Mouse (Mus musculus): Measurements from ENCODE around the gene Col23a1. TPM values are rescaled to one million over a fixed set of nuclear protein-coding genes. Genes with fewer than 3 reads are reported as not detected.

The Col23a1 gene
- polyA plus RNA-seq, 1 experiment from 2014 or later: 11.1 TPM

DNA sequence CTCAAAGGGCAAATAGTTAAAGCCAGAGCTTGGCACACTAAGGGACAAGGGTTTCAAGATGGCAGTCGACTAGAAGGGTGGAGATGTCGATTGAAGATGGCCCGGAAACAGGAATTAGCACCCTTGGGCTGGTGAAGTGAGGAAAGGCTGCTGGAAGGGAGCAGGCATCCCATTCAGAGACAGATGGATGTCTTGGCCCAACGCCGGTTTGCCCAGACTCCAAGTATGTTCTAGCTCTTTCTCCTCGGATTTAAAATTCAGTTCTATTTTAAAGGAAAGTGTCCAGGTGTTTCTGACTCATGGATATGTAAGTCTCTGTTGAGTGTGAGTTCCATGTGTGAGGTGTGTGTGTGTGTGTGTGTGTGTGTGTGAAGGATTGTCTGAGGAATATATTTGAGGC, 53.1 kb downstream of the Col23a1 start:
- H3K36me3 ChIP-seq (ENCODE audit: control insufficient read depth, insufficient read depth, low read length): no peaks in the 10 kb centered on the region
- no peak overlapping the region for H3K4me2 ChIP-seq
- no peak overlapping the region for H3K9ac ChIP-seq (ENCODE audit: low read length)
- no peak for DNase-seq (ENCODE audit: low spot score, missing footprints)
- no peaks in the 10 kb centered on the region; the same call in 1 of the 2 replicates for H3K4me1 ChIP-seq (ENCODE audit: control insufficient read depth, insufficient read depth, low read length)
- no peaks in the 10 kb centered on the region for H3K9me3 ChIP-seq (ENCODE audit: control insufficient read depth, low read length)
- H3K4me3 ChIP-seq (ENCODE audit: low read depth, low read length): no peak overlapping the region
- WGBS: 93% methylated on average over 6 of the region's 6 CpGs
- no peaks in the 10 kb centered on the region for H3K27me3 ChIP-seq (ENCODE audit: control insufficient read depth, insufficient read depth, low read length)
- ATAC-seq (ENCODE audit: low FRiP score): no peak
- H3K27ac ChIP-seq (ENCODE audit: low read depth, low read length): no peak overlapping the region

DNA sequence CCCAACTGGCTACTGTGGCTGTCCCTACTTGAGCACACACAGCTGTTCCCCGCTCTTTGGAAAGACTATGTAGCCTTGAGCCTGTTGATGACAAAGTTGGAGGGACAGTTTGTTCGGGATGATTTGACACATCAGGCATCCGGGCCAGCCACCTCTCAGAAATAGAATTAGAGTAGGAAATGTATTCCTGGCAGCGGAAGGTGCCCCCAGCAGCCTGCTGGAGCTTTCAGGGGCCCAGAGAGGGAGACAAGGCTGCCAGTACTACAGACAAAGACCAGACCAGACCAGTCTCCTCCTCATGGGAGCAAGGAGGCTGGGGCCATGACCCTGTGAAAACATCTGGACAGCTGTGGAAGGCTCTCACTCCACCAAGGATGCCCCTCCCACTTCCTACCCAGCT, 53.6 kb downstream of the Col23a1 start:
- Histone ChIP-seq H3K27ac (ENCODE audit: low read depth, low read length) (no peak overlapping the region), H3K27me3 (ENCODE audit: control insufficient read depth, insufficient read depth, low read length) (no peaks in the 10 kb centered on the region), H3K4me1 (ENCODE audit: control insufficient read depth, insufficient read depth, low read length) (no peaks in the 10 kb centered on the region; the same call in 1 of the 2 replicates), H3K4me2 (no peak overlapping the region), H3K9ac (ENCODE audit: low read length) (no peak overlapping the region), H3K9me3 (ENCODE audit: control insufficient read depth, low read length) (no peaks in the 10 kb centered on the region), H3K36me3 (ENCODE audit: control insufficient read depth, insufficient read depth, low read length) (no peaks in the 10 kb centered on the region), H3K4me3 (ENCODE audit: low read depth, low read length) (no peak overlapping the region)
- ATAC-seq (ENCODE audit: low FRiP score) (no peak), DNase-seq (ENCODE audit: low spot score, missing footprints) (no peak)
- 86% methylated on average over 4 of the region's 4 CpGs for WGBS

DNA sequence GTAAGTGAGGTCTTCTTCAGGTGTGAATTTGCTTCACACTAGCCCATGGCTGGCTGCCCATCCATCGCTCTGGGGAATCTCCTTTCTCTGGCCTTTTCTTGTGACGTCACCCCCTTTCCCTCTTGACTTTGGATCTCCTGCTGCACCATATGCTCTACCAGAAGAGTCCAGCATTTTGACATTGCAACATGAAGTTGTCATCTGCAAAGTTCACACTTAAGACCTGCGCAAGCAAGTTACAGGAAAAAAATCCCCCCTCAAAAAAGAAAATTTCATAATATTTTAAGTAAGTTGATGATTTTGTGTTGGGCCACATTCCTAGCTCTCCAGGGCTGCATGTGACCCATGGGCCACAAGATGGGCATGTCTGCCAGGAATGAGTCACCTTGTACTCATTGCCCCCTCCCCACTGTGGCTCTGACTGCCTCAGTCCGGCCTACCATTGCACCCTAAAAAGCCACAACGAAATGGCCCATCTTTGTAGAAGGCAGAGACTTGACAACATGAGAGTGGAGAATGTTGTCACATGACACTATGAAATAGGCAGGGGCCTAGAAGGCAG, 54.1 kb downstream of the Col23a1 start:
- DNase-seq (ENCODE audit: low spot score, missing footprints) (no peak), ATAC-seq (ENCODE audit: low FRiP score) (no peak)
- Histone ChIP-seq H3K27me3 (ENCODE audit: control insufficient read depth, insufficient read depth, low read length) (no peaks in the 10 kb centered on the region), H3K36me3 (ENCODE audit: control insufficient read depth, insufficient read depth, low read length) (no peaks in the 10 kb centered on the region), H3K27ac (ENCODE audit: low read depth, low read length) (no peak overlapping the region), H3K9ac (ENCODE audit: low read length) (no peak overlapping the region), H3K4me2 (no peak overlapping the region), H3K9me3 (ENCODE audit: control insufficient read depth, low read length) (no peaks in the 10 kb centered on the region), H3K4me3 (ENCODE audit: low read depth, low read length) (no peak overlapping the region), H3K4me1 (ENCODE audit: control insufficient read depth, insufficient read depth, low read length) (no peaks in the 10 kb centered on the region; the same call in 1 of the 2 replicates)
- 89% methylated on average over 5 of the region's 5 CpGs for WGBS

DNA sequence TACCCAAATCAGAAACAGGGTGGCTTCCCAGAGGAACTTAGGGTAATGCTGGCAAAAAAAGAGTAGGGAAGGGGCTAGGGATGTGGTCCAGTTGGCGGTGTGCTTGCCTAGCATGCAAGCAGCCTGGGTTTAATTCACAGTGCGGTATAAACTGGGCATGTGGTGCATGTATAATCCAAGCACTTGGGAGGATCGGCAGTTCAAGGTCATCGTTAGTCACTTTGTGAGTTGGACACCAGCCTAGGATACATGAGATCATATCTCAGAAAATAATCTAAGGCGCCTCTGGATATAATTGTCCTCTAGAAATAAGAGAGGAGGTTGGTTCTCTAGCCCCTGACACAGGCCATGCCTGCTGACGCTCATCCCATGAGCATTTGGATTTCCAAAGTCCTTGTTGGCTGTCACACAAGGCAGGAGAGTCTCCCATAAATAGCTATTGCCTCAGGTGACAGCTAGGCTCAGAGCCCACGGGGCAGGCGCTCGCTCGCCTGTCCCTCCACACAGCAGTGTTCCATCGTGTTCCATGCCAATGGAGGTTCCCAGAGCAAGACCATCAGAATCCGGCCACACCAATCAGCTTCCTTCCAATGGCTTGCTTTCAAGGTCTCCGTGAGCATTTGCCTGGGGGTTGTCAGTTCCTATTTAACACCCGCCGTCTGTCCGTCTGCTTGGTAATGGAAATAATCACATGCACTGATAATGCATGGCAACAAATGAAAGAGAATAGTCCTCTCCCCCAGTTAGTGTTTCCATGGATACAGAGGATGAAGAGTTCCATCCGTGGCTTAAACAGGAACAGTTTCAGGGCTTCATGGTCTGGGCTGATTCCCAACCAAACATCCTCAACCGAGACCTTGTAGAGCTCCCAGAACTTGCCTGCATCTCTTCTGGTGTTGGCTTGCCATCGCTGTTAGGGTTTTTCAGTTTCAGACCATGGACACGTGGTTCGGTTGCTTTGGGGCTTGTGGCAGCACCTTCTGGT, 56.1 kb downstream of the Col23a1 start:
- Histone ChIP-seq H3K4me3 (ENCODE audit: low read depth, low read length) (no peak overlapping the region), H3K27me3 (ENCODE audit: control insufficient read depth, insufficient read depth, low read length) (no peaks in the 10 kb centered on the region), H3K4me1 (ENCODE audit: control insufficient read depth, insufficient read depth, low read length) (no peaks in the 10 kb centered on the region; the same call in 1 of the 2 replicates), H3K27ac (ENCODE audit: low read depth, low read length) (no peak overlapping the region), H3K9ac (ENCODE audit: low read length) (no peak overlapping the region), H3K36me3 (ENCODE audit: control insufficient read depth, insufficient read depth, low read length) (no peaks in the 10 kb centered on the region), H3K9me3 (ENCODE audit: control insufficient read depth, low read length) (no peaks in the 10 kb centered on the region), H3K4me2 (no peak overlapping the region)
- ATAC-seq (ENCODE audit: low FRiP score) (no peak), DNase-seq (ENCODE audit: low spot score, missing footprints) (no peak)
- 84% methylated on average over 21 of the region's 21 CpGs for WGBS

DNA sequence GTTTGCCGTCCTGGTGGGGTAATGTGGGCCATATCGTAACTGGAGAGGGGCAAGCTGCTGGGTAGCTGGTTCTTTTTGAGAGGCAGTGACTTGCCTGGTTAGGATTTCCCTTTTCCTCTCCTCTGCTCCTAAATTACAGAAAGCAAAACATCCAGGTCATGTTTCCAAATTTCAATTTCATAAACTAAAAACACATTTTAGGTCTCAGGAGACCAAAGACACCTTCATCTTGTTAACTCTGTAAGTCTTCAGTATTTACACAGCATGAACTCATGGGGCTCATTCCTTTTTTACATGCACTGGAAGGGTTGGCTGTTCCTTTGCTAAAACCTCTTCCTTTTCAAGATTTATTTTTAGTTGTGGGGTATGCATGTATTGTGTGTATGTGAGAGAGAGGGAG, 58.0 kb downstream of the Col23a1 start:
- H3K36me3 ChIP-seq (ENCODE audit: control insufficient read depth, insufficient read depth, low read length): no peaks in the 10 kb centered on the region
- H3K4me2 ChIP-seq: no peak overlapping the region
- H3K4me1 ChIP-seq (ENCODE audit: control insufficient read depth, insufficient read depth, low read length): no peaks in the 10 kb centered on the region; the same call in 1 of the 2 replicates
- DNase-seq (ENCODE audit: low spot score, missing footprints): no peak
- WGBS: 82% methylated on average over 2 of the region's 2 CpGs
- H3K27me3 ChIP-seq (ENCODE audit: control insufficient read depth, insufficient read depth, low read length): no peaks in the 10 kb centered on the region
- H3K9me3 ChIP-seq (ENCODE audit: control insufficient read depth, low read length): no peaks in the 10 kb centered on the region
- H3K27ac ChIP-seq (ENCODE audit: low read depth, low read length): no peak overlapping the region
- ATAC-seq (ENCODE audit: low FRiP score): no peak
- no peak overlapping the region for H3K9ac ChIP-seq (ENCODE audit: low read length)
- no peak overlapping the region for H3K4me3 ChIP-seq (ENCODE audit: low read depth, low read length)

DNA sequence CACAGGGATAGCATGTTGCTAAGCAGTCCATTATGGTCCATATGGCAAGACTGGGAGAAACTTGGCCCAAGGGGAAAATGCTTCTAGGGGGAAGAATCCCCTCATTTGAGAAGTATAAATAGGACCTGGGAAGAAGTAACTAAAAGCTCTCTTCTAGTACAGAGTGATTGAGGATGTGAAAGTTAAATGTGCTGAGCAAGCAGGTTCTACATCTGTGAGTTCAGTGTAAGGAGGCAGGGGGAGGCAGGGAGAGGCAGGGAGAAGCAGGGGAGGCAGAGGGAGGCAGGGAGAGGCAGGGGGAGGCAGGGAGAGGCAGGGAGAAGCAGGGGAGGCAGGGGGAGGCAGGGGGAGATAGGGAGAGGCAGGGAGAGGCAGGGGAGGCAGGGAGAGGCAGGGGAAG, 59.9 kb downstream of the Col23a1 start:
- Histone ChIP-seq H3K36me3 (ENCODE audit: control insufficient read depth, insufficient read depth, low read length) (no peaks in the 10 kb centered on the region), H3K27me3 (ENCODE audit: control insufficient read depth, insufficient read depth, low read length) (no peaks in the 10 kb centered on the region), H3K4me3 (ENCODE audit: low read depth, low read length) (no peak overlapping the region), H3K9me3 (ENCODE audit: control insufficient read depth, low read length) (no peaks in the 10 kb centered on the region), H3K4me2 (no peak overlapping the region), H3K9ac (ENCODE audit: low read length) (no peak overlapping the region), H3K27ac (ENCODE audit: low read depth, low read length) (no peak overlapping the region), H3K4me1 (ENCODE audit: control insufficient read depth, insufficient read depth, low read length) (no peaks in the 10 kb centered on the region; the same call in 1 of the 2 replicates)
- ATAC-seq (ENCODE audit: low FRiP score) (no peak), DNase-seq (ENCODE audit: low spot score, missing footprints) (no peak)

DNA sequence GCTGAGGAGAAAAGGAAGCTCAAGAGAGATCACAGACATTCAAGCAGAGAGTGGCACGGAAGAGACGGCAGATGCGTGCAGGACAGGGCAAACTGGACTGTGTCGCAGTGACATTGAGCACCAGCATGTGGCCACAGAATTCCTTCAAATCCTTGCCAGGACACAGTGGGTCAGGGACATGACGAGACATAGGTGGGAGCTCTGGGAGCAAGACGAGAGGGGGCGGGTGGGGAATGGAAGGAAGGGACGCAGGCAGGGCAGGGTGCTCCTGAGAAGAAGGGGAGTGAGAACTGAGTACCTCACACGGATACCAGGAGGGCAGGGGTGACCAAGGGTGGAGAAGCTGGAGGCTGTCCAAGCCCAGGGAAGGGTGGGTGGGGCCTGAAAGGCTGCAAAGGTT, 61.4 kb downstream of the Col23a1 start:
- no peak for DNase-seq (ENCODE audit: low spot score, missing footprints)
- Histone ChIP-seq H3K4me2 (no peak overlapping the region), H3K4me3 (ENCODE audit: low read depth, low read length) (no peak overlapping the region), H3K27ac (ENCODE audit: low read depth, low read length) (no peak overlapping the region), H3K9ac (ENCODE audit: low read length) (no peak overlapping the region), H3K36me3 (ENCODE audit: control insufficient read depth, insufficient read depth, low read length) (no peaks in the 10 kb centered on the region), H3K27me3 (ENCODE audit: control insufficient read depth, insufficient read depth, low read length) (no peaks in the 10 kb centered on the region), H3K9me3 (ENCODE audit: control insufficient read depth, low read length) (no peaks in the 10 kb centered on the region), H3K4me1 (ENCODE audit: control insufficient read depth, insufficient read depth, low read length) (no peaks in the 10 kb centered on the region; the same call in 1 of the 2 replicates)
- no peak for ATAC-seq (ENCODE audit: low FRiP score)
- WGBS: 75% methylated on average over 9 of the region's 9 CpGs

DNA sequence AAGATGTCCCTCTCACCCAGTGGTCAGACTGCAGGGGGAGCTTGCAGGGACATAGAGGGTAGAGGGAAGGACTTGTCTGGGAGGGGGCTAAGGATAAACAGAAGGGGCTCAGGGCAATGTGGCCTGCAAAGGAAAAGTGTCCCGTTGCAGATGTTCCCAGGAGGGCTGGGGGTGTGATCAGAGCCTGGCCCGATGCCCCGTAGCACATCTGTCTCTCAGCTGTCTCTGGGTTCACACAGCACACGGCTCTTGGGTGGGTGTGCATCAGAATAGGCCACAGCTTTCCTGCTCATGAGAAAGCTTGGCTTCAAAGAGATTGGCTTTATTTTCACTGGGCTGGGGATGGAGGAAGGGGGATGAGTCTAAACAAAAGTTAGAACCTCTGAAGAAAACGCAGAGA, 62.1 kb downstream of the Col23a1 start:
- no peak overlapping the region for H3K27ac ChIP-seq (ENCODE audit: low read depth, low read length)
- H3K9ac ChIP-seq (ENCODE audit: low read length): no peak overlapping the region
- ATAC-seq (ENCODE audit: low FRiP score) (no peak), DNase-seq (ENCODE audit: low spot score, missing footprints) (no peak)
- no peaks in the 10 kb centered on the region for H3K27me3 ChIP-seq (ENCODE audit: control insufficient read depth, insufficient read depth, low read length)
- H3K9me3 ChIP-seq (ENCODE audit: control insufficient read depth, low read length): no peaks in the 10 kb centered on the region
- 71% methylated on average over 5 of the region's 5 CpGs for WGBS
- no peaks in the 10 kb centered on the region for H3K4me1 ChIP-seq (ENCODE audit: control insufficient read depth, insufficient read depth, low read length)
- H3K4me2 ChIP-seq: no peak overlapping the region
- H3K4me3 ChIP-seq (ENCODE audit: low read depth, low read length): no peak overlapping the region
- no peaks in the 10 kb centered on the region for H3K36me3 ChIP-seq (ENCODE audit: control insufficient read depth, insufficient read depth, low read length)

DNA sequence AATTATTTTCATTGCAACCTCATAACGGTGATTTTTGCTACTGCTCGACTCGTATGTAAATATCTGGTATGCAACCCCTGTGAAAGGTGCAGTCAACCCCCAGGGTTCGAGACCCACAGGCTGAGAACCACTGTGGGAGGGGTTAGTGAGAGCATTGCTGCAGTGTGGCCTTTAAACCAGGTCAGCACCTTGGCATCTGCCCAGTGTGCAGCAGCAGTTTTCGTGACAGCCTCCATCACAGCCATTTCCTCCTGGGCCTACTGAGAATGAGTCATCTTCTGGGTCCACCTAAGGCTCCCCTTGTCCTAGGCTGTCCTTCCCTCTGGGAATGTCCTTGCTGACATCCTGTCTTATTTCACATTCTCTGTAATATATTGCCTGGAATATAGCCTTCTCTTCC, 64.0 kb downstream of the Col23a1 start:
- 81% methylated on average over 5 of the region's 5 CpGs for WGBS
- Histone ChIP-seq H3K27ac (ENCODE audit: low read depth, low read length) (no peak overlapping the region), H3K4me1 (ENCODE audit: control insufficient read depth, insufficient read depth, low read length) (no peaks in the 10 kb centered on the region), H3K4me3 (ENCODE audit: low read depth, low read length) (no peak overlapping the region), H3K27me3 (ENCODE audit: control insufficient read depth, insufficient read depth, low read length) (no peaks in the 10 kb centered on the region), H3K4me2 (no peak overlapping the region), H3K36me3 (ENCODE audit: control insufficient read depth, insufficient read depth, low read length) (no peaks in the 10 kb centered on the region), H3K9me3 (ENCODE audit: control insufficient read depth, low read length) (no peaks in the 10 kb centered on the region), H3K9ac (ENCODE audit: low read length) (no peak overlapping the region)
- DNase-seq (ENCODE audit: low spot score, missing footprints) (no peak), ATAC-seq (ENCODE audit: low FRiP score) (no peak)
